Mouse (Mus musculus) embryonic facial prominence, embryonic 10.5 days (tissue): Measurements from ENCODE around the gene Ergic1. TPM values are rescaled to one million over a fixed set of nuclear protein-coding genes. Genes with fewer than 3 reads are reported as not detected.

Experiments
- DNase-seq: peaks from one replicate; pipeline ENCODE4 v3.0.0-alpha.2; 2017; ENCODE audit warnings: low spot score
- H3K27ac ChIP-seq: fragments of 300-500 bp; sonication (generic); replicated peaks from 2 replicates; pipeline ENCODE4 v1.5.1; 2016; ENCODE audit warnings: mild to moderate bottlenecking
- H3K27me3 ChIP-seq: fragments of 300-500 bp; sonication (generic); replicated peaks from 2 replicates; pipeline ENCODE4 v1.6.1; 2016; ENCODE audit warnings: low read depth, mild to moderate bottlenecking; ENCODE audit not compliant: poor library complexity, severe bottlenecking
- H3K36me3 ChIP-seq: fragments of 300-500 bp; sonication (generic); replicated peaks from 2 replicates; pipeline ENCODE4 v1.6.1; 2016; ENCODE audit warnings: mild to moderate bottlenecking, moderate library complexity
- H3K4me1 ChIP-seq: fragments of 300-500 bp; sonication (generic); 2 replicates; pipeline ENCODE4 v1.6.1; 2016
- H3K4me3 ChIP-seq: fragments of 300-500 bp; sonication (generic); 2 replicates; pipeline ENCODE4 v1.5.1; 2016; ENCODE audit warnings: mild to moderate bottlenecking, moderate library complexity
- H3K9me3 ChIP-seq: fragments of 300-500 bp; sonication (generic); 2 replicates; pipeline ENCODE4 v1.6.1; 2016; ENCODE audit warnings: mild to moderate bottlenecking
- WGBS: fragments of 180-500 bp; shearing (Covaris S2); methylation state at CpG from one replicate; pipeline ENCODE4 v1.1.7; 2016; 5-methylcytosine and 5-hydroxymethylcytosine counted together
- polyA plus RNA-seq: library from polyadenylated mRNA; unstranded; fragments of >200 nt; fragmentation: Nextera tagmentation; extraction: Ambion mirVana; gene quantifications from 2 replicates; pipeline ENCODE4 v1.2.1, GENCODE M21; 2016

The Ergic1 gene
- polyA plus RNA-seq, 1 experiment from 2014 or later, result 109 TPM

GRCm38 (mm10) chr17:26528751-26529150 is 32.5 kb upstream of the Ergic1 start:
- Histone ChIP-seq H3K27me3 (no peaks in the 10 kb centered on the region), H3K4me1 (peaks cover 17% of the 10 kb centered on the region), H3K27ac (no peak overlapping the region), H3K4me3 (no peak overlapping the region), H3K9me3 (no peaks in the 10 kb centered on the region), H3K36me3 (no peaks in the 10 kb centered on the region)
- no peak for DNase-seq
- 85% methylated on average over 6 of the region's 6 CpGs for WGBS

GRCm38 (mm10) chr17:26529791-26530241 is 31.5 kb upstream of the Ergic1 start:
- no peaks in the 10 kb centered on the region for H3K36me3 ChIP-seq
- peaks cover 17% of the 10 kb centered on the region for H3K4me1 ChIP-seq
- no peaks in the 10 kb centered on the region for H3K9me3 ChIP-seq
- WGBS, result 75% methylated on average over 5 of the region's 5 CpGs
- no peak for DNase-seq
- H3K27me3 ChIP-seq, result no peaks in the 10 kb centered on the region
- no peak overlapping the region for H3K4me3 ChIP-seq
- no peak overlapping the region; the same call in 1 of the 2 replicates for H3K27ac ChIP-seq

GRCm38 (mm10) chr17:26530590-26531081 is 30.7 kb upstream of the Ergic1 start:
- no peak overlapping the region for H3K4me3 ChIP-seq
- DNase-seq, result peak; percentile 41
- 36% methylated on average over 3 of the region's 3 CpGs for WGBS
- H3K27me3 ChIP-seq, result no peaks in the 10 kb centered on the region
- no peaks in the 10 kb centered on the region for H3K9me3 ChIP-seq
- peaks cover 17% of the 10 kb centered on the region for H3K4me1 ChIP-seq
- H3K36me3 ChIP-seq, result no peaks in the 10 kb centered on the region
- H3K27ac ChIP-seq, result no peak overlapping the region; the same call in 1 of the 2 replicates

GRCm38 (mm10) chr17:26531395-26532027 is 29.8 kb upstream of the Ergic1 start:
- 92% methylated on average over 7 of the region's 7 CpGs for WGBS
- Histone ChIP-seq H3K27ac (no peak overlapping the region), H3K36me3 (no peaks in the 10 kb centered on the region), H3K9me3 (no peaks in the 10 kb centered on the region), H3K27me3 (no peaks in the 10 kb centered on the region), H3K4me1 (peaks cover 17% of the 10 kb centered on the region), H3K4me3 (no peak overlapping the region)
- DNase-seq, result no peak

GRCm38 (mm10) chr17:26532476-26533045 is 28.7 kb upstream of the Ergic1 start:
- no peak overlapping the region for H3K27ac ChIP-seq
- H3K27me3 ChIP-seq, result no peaks in the 10 kb centered on the region
- H3K36me3 ChIP-seq, result no peaks in the 10 kb centered on the region
- H3K4me1 ChIP-seq, result peaks cover 17% of the 10 kb centered on the region
- no peaks in the 10 kb centered on the region for H3K9me3 ChIP-seq
- H3K4me3 ChIP-seq, result no peak overlapping the region
- 66% methylated on average over 4 of the region's 4 CpGs for WGBS
- DNase-seq, result no peak

GRCm38 (mm10) chr17:26533871-26534372 is 27.4 kb upstream of the Ergic1 start:
- Histone ChIP-seq H3K36me3 (no peaks in the 10 kb centered on the region), H3K27me3 (no peaks in the 10 kb centered on the region), H3K4me3 (no peak overlapping the region), H3K27ac (no peak overlapping the region), H3K4me1 (peaks cover 20% of the 10 kb centered on the region), H3K9me3 (no peaks in the 10 kb centered on the region)
- 83% methylated on average over 5 of the region's 5 CpGs for WGBS
- DNase-seq, result no peak

GRCm38 (mm10) chr17:26534695-26535094 is 26.6 kb upstream of the Ergic1 start:
- no peak overlapping the region for H3K4me3 ChIP-seq
- H3K27ac ChIP-seq, result no peak overlapping the region; the same call in 1 of the 2 replicates
- WGBS, result 88% methylated on average over 5 of the region's 5 CpGs
- H3K27me3 ChIP-seq, result no peaks in the 10 kb centered on the region
- H3K36me3 ChIP-seq, result no peaks in the 10 kb centered on the region
- H3K9me3 ChIP-seq, result no peaks in the 10 kb centered on the region
- DNase-seq, result no peak
- peaks cover 17% of the 10 kb centered on the region for H3K4me1 ChIP-seq

GRCm38 (mm10) chr17:26535251-26536136 is 25.8 kb upstream of the Ergic1 start:
- Histone ChIP-seq H3K4me1 (peaks cover 9% of the 10 kb centered on the region), H3K27ac (no peak overlapping the region; the same call in 1 of the 2 replicates), H3K36me3 (no peaks in the 10 kb centered on the region), H3K4me3 (no peak overlapping the region), H3K9me3 (no peaks in the 10 kb centered on the region), H3K27me3 (no peaks in the 10 kb centered on the region)
- WGBS, result 83% methylated on average over 7 of the region's 7 CpGs
- DNase-seq, result no peak

GRCm38 (mm10) chr17:26537722-26538471 is 23.4 kb upstream of the Ergic1 start:
- Histone ChIP-seq H3K27me3 (no peaks in the 10 kb centered on the region), H3K36me3 (no peaks in the 10 kb centered on the region), H3K4me3 (0 out of 2 replicates have a peak overlapping the region, but pooled peaks have one; percentile 13), H3K9me3 (no peaks in the 10 kb centered on the region), H3K27ac (no peak overlapping the region), H3K4me1 (0 out of 2 replicates have a peak, but pooled peaks cover 2% of the 10 kb centered on the region)
- DNase-seq, result peak; percentile 48
- 38% methylated on average over 6 of the region's 6 CpGs for WGBS

GRCm38 (mm10) chr17:26540083-26540482 is 21.2 kb upstream of the Ergic1 start:
- Histone ChIP-seq H3K4me1 (0 out of 2 replicates have a peak, but pooled peaks cover 2% of the 10 kb centered on the region), H3K4me3 (no peak overlapping the region), H3K27me3 (no peaks in the 10 kb centered on the region), H3K27ac (no peak overlapping the region), H3K9me3 (no peaks in the 10 kb centered on the region), H3K36me3 (no peaks in the 10 kb centered on the region)
- 82% methylated on average over 5 of the region's 5 CpGs for WGBS
- DNase-seq, result no peak

GRCm38 (mm10) chr17:26544319-26544963 is 16.8 kb upstream of the Ergic1 start:
- no peaks in the 10 kb centered on the region for H3K36me3 ChIP-seq
- H3K27me3 ChIP-seq, result peaks cover 11% of the 10 kb centered on the region
- WGBS, result 87% methylated on average over 8 of the region's 8 CpGs
- no peak for DNase-seq
- no peaks in the 10 kb centered on the region for H3K9me3 ChIP-seq
- no peak overlapping the region for H3K27ac ChIP-seq
- peaks cover 20% of the 10 kb centered on the region for H3K4me1 ChIP-seq
- H3K4me3 ChIP-seq, result no peak overlapping the region
